Mouse (Mus musculus) stomach, postnatal 0 days (tissue): ENCODE data around the gene Grb10.

Experiments
- CTCF ChIP-seq: IDR thresholded peaks from 2 replicates; pipeline ENCODE4 v1.5.1; 2016; ENCODE audit warnings: antibody characterized with exemption, low read depth, mild to moderate bottlenecking, moderate library complexity
- EP300 ChIP-seq: optimal IDR thresholded peaks from 2 replicates; pipeline ENCODE3; 2016; ENCODE audit warnings: antibody characterized with exemption

GRCm38 (mm10) chr11:12010084-12010483 is 28.4 kb downstream of the Grb10 start:
- TF ChIP-seq CTCF (no peak), EP300 (no peak)
